Mouse (Mus musculus) G1E (cell line): ENCODE measurements around the gene Tmem120a.

Source experiments
- CTCF ChIP-seq: IDR thresholded peaks from 2 replicates; pipeline ENCODE4 v1.5.1; 2012; ENCODE audit warnings: low read depth, low read length, inconsistent platforms, mixed read lengths
- GATA1 ChIP-seq: IDR thresholded peaks from 2 replicates; pipeline ENCODE4 v1.6.1; 2012; ENCODE audit warnings: borderline replicate concordance, low read length, inconsistent platforms, mixed read lengths
- GATA2 ChIP-seq: IDR thresholded peaks from 2 replicates; pipeline ENCODE4 v1.6.1; 2012; ENCODE audit warnings: low read depth, low read length, inconsistent platforms, borderline replicate concordance
- POLR2AphosphoS5 ChIP-seq: IDR thresholded peaks from 2 replicates; pipeline ENCODE4 v1.6.1; 2012; ENCODE audit warnings: low read depth, low read length, inconsistent platforms; ENCODE audit not compliant: insufficient replicate concordance
- TAL1 ChIP-seq: conservative IDR thresholded peaks from 2 replicates; pipeline ENCODE4 v1.6.1; 2012; ENCODE audit warnings: low read depth, low read length, inconsistent platforms, mixed read lengths

- no peak for TF ChIP-seq GATA2
- no peak for TF ChIP-seq CTCF
- no peak for TF ChIP-seq GATA1
- no peak for TF ChIP-seq TAL1
- no peak for TF ChIP-seq POLR2AphosphoS5
Measured at GRCm38 (mm10) chr5:135720121-135720520, 24.1 kb downstream of the Tmem120a start.
